Mouse (Mus musculus) forebrain, embryonic 12.5 days (tissue): ENCODE measurements around the gene Prpf31. TPM values are rescaled to one million over a fixed set of nuclear protein-coding genes. Genes with fewer than 3 reads are reported as not detected.

Source experiments
- ATAC-seq: fragments of 200-750 bp; cut with Nextera tagmentation; 2 replicates; pipeline ENCODE4 v1.8.0; 2017; ENCODE audit warnings: moderate TSS enrichment; ENCODE audit not compliant: low FRiP score
- H3K27ac ChIP-seq: fragments of 300-500 bp; sonication (generic); 2 replicates; pipeline ENCODE4 v1.5.1; 2016; ENCODE audit warnings: mild to moderate bottlenecking
- H3K27me3 ChIP-seq: fragments of 300-500 bp; sonication (generic); 2 replicates; pipeline ENCODE4 v1.6.1; 2016; ENCODE audit warnings: mild to moderate bottlenecking
- H3K36me3 ChIP-seq: fragments of 300-500 bp; sonication (generic); replicated peaks from 2 replicates; pipeline ENCODE4 v1.6.1; 2016; ENCODE audit warnings: mild to moderate bottlenecking
- H3K4me1 ChIP-seq: fragments of 300-500 bp; sonication (generic); 2 replicates; pipeline ENCODE4 v1.6.1; 2016
- H3K4me2 ChIP-seq: fragments of 300-500 bp; sonication (generic); 2 replicates; pipeline ENCODE4 v1.6.1; 2016; ENCODE audit warnings: mild to moderate bottlenecking, moderate library complexity
- H3K4me3 ChIP-seq: fragments of 300-500 bp; sonication (generic); replicated peaks from 2 replicates; pipeline ENCODE4 v1.5.1; 2016; ENCODE audit warnings: mild to moderate bottlenecking
- H3K9ac ChIP-seq: fragments of 300-500 bp; sonication (generic); 2 replicates; pipeline ENCODE4 v1.6.1; 2016; ENCODE audit warnings: mild to moderate bottlenecking
- H3K9me3 ChIP-seq: fragments of 300-500 bp; sonication (generic); 2 replicates; pipeline ENCODE4 v1.6.1; 2016
- WGBS: fragments of 180-500 bp; shearing (Covaris S2); methylation state at CpG from one replicate; pipeline ENCODE4 v1.1.7; 2016; 5-methylcytosine and 5-hydroxymethylcytosine counted together
- polyA plus RNA-seq: library from polyadenylated mRNA; unstranded; fragments of >200 nt; fragmentation: Nextera tagmentation; extraction: Ambion mirVana; gene quantifications from 2 replicates; pipeline ENCODE4 v1.2.1, GENCODE M21; 2016

Prpf31 gene
- polyA plus RNA-seq, 1 experiment from 2014 or later: 140 TPM

DNA sequence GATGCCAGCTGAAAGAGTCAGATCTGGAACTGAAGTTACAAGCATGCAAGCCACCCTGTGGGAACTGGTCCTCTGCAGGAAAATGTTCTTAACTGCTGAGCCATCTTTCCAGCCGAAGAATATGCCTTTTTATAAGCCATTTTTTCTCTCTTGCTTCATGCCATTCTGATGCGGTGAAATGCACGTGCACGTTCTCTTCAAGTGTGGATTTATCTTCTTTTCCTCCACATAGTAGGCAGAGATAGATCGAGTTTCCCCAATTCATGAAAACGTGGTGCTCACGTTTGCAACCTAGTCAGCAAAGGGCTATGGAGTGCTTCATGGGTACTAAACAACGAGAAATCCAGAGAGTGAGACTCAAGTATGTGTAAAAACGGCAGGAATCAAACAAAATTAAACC lies 14.1 kb downstream of the Prpf31 start:
- peak overlapping the region; percentile 36; the same call in 1 of the 2 replicates for H3K27ac ChIP-seq
- ATAC-seq: no peak
- H3K4me2 ChIP-seq: peak overlapping the region; percentile 65
- peak overlapping the region; percentile 98 for H3K4me3 ChIP-seq
- H3K9me3 ChIP-seq: no peaks in the 10 kb centered on the region
- H3K4me1 ChIP-seq: peaks cover 35% of the 10 kb centered on the region
- no peaks in the 10 kb centered on the region for H3K27me3 ChIP-seq
- peaks cover 42% of the 10 kb centered on the region for H3K36me3 ChIP-seq
- peak overlapping the region; percentile 34 for H3K9ac ChIP-seq
- WGBS: 22% methylated on average over 9 of the region's 9 CpGs

DNA sequence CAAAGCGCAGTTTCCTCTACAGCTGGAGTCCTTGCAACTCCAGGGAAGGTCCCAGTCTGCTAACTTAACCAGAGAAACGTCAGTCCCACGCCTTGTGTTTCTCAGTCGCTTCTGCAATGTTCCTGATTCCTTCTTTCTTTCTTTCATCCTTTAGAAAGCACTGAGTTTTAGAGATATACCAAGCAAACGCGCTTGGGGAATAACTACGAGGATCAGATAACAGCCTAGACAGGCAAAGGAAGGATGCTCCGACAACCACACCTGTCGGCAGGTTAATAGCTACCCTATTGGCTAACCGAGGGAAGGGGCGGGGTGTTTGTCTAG lies 14.5 kb downstream of the Prpf31 start:
- H3K27me3 ChIP-seq: no peaks in the 10 kb centered on the region
- H3K9ac ChIP-seq: peak overlapping the region; percentile 34; the same call in 1 of the 2 replicates
- H3K4me3 ChIP-seq: peak overlapping the region; percentile 98
- peaks cover 39% of the 10 kb centered on the region for H3K36me3 ChIP-seq
- peak overlapping the region; percentile 36; the same call in 1 of the 2 replicates for H3K27ac ChIP-seq
- no peaks in the 10 kb centered on the region for H3K9me3 ChIP-seq
- ATAC-seq: no peak
- H3K4me2 ChIP-seq: peak overlapping the region; percentile 65
- H3K4me1 ChIP-seq: peaks cover 39% of the 10 kb centered on the region
- WGBS: 1% methylated on average over 11 of the region's 11 CpGs

DNA sequence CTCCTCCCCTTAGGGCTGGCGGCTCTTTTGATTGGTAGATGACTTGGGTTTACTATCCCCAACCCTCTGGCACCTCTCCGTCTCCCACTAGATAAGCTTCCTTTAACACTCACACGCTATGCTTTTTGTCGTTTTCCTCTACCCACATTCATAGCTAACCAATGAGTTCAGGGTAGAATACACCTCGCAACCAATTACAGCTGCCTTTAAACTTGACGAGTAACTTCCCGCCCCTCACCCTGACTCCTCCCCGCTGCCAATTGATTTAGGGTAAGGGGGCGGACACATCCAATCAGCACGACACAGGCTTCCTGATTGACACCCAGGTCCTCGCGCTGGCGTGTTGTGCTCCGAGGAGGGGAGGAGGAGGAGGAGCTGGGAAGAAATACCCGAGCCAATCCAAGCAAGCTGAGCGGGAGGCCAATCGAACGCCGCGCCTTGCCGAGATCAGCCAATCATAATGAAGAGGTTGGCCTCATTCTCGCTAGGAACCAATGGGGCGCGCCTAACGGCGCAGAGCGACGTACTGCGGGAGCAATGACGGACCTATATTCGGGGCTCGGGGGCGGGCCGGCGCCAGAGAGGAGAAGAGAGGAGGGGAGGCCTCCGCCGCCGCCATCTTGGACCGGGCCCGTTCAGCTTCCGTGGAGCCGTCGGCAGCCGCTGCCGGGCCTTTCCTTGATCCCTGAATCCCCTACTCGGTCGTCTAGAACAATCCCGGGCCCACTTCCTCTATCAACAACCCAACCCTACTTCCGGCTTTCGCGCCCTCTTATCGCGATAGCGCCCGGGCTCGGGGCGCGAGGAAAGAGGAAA lies 15.1 kb downstream of the Prpf31 start, which contains the start of gene Cnot3:
Gene Cnot3, plus strand, starts transcription at position 597 of the 816 bp plus-strand sequence.
- peaks cover 34% of the 10 kb centered on the region for H3K36me3 ChIP-seq
- ATAC-seq: peak; percentile 98
- H3K27ac ChIP-seq: peak within 1 kb of the TSS; percentile 97
- peak within 1 kb of the TSS; percentile 94 for H3K4me2 ChIP-seq
- under 1% methylated on average over 48 of the region's 58 CpGs for WGBS
- peak within 1 kb of the TSS; percentile 99 for H3K9ac ChIP-seq
- H3K4me1 ChIP-seq: peaks cover 39% of the 10 kb centered on the region
- no peaks in the 10 kb centered on the region for H3K9me3 ChIP-seq
- H3K27me3 ChIP-seq: no peaks in the 10 kb centered on the region
- H3K4me3 ChIP-seq: peak within 1 kb of the TSS; percentile 98

DNA sequence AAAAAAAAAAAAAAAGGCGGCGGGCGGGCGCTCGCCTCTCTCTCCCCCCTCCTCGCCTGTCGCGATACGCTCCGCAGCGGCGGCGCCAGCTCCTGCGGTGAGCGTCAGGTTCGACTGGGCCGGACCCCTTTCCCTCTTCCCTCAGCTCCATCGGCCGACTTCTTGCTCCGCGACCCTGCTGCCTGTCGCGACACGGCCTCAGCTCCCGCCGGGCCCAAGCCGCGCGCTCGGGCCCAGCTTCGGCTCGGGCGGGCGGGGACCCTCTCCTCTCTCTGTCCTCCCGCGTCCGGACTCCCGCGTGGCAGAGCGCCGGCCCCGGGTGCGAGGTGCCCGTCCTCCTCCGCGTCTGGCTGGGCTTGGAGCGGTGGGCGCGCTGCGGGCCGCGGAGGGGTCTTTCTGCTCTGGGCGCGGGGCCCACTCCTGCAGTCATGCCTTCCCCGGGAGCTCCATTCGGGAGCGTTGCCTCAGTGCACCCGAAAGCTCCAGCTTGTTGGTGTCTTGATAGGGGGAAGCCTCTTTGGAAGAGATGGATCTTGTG lies 15.8 kb downstream of the Prpf31 start:
- Histone ChIP-seq H3K4me2 (peak overlapping the region; percentile 94), H3K4me3 (peak overlapping the region; percentile 98), H3K4me1 (peaks cover 39% of the 10 kb centered on the region), H3K9me3 (no peaks in the 10 kb centered on the region), H3K9ac (peak overlapping the region; percentile 99), H3K27ac (peak overlapping the region; percentile 97), H3K36me3 (peaks cover 31% of the 10 kb centered on the region), H3K27me3 (no peaks in the 10 kb centered on the region)
- WGBS: under 1% methylated on average over 44 of the region's 58 CpGs
- ATAC-seq: peak; percentile 5; the same call in 1 of the 2 replicates

DNA sequence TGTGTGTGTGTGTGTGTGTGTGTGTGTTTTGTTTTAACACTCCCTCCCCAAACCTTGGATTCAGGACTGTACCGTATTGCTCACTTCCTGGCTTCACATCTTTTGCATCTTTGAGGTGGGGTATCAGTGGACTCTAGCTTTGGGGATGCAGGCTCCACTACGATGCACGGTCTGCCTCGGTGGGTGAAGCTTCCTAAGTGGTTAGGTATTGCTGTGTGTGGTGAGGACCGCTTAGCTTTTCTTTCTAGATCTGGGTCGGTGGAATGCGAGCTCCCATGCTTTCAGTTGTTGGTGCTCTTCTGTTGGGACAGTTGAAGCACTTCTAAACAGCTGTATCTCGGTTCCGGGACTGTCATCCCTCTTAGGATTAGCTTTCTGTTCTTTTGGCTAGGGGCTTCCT lies 16.4 kb downstream of the Prpf31 start:
- Histone ChIP-seq H3K4me2 (peak overlapping the region; percentile 94), H3K4me3 (peak overlapping the region; percentile 98), H3K27me3 (no peaks in the 10 kb centered on the region), H3K4me1 (peaks cover 39% of the 10 kb centered on the region), H3K27ac (peak overlapping the region; percentile 97; the same call in 1 of the 2 replicates), H3K9ac (peak overlapping the region; percentile 99), H3K36me3 (peaks cover 31% of the 10 kb centered on the region), H3K9me3 (no peaks in the 10 kb centered on the region)
- WGBS: 27% methylated on average over 9 of the region's 9 CpGs
- no peak for ATAC-seq

DNA sequence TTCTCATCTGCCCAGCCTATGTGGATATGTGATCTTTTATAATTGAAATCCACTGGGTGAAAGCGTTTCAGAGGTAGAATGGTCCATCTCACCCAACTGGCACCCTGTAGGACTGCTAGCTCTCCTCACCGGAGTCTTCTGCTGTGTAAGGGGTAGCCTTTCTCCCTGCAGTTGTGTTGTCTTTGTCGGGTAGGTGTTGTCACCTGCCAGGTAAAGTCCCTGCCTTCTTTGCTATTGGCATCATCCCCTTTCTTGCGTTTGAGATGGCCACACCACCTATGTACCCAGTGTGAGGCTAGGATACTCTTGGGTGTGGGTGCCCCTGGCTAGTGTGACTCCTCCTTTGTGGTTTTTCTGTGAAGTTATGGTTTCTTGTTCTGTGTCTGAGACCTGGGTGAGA lies 16.9 kb downstream of the Prpf31 start:
- peaks cover 31% of the 10 kb centered on the region for H3K36me3 ChIP-seq
- H3K4me2 ChIP-seq: peak overlapping the region; percentile 94
- peaks cover 39% of the 10 kb centered on the region for H3K4me1 ChIP-seq
- H3K4me3 ChIP-seq: peak overlapping the region; percentile 98
- no peaks in the 10 kb centered on the region for H3K27me3 ChIP-seq
- no peak for ATAC-seq
- H3K9me3 ChIP-seq: no peaks in the 10 kb centered on the region
- 73% methylated on average over 4 of the region's 4 CpGs for WGBS
- H3K9ac ChIP-seq: peak overlapping the region; percentile 99
- no peak overlapping the region for H3K27ac ChIP-seq

DNA sequence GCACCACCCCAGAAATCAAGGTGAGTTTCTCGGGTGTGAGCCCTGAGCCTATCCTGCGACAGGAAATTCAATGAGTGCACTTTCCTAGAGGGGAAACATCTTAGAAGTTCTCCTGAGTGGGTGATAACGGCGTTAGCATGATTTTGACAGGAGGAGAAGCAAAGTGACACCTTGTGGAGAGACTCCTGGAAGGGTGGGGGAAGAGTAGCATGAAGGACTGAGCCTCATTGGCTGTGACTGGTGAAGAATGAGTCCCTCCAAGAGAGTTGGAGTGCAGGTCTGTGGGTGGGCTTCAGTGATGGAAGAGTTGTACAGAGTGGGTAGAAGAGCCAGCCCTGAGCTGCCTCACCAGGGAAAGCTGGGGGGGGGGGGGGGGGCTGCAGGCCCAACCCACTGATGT lies 27.2 kb downstream of the Prpf31 start:
- Histone ChIP-seq H3K9me3 (no peaks in the 10 kb centered on the region), H3K4me1 (no peaks in the 10 kb centered on the region), H3K4me3 (no peak overlapping the region), H3K9ac (no peak overlapping the region), H3K27ac (no peak overlapping the region), H3K4me2 (no peak overlapping the region), H3K36me3 (peaks cover 99% of the 10 kb centered on the region), H3K27me3 (no peaks in the 10 kb centered on the region)
- WGBS: 94% methylated on average over 4 of the region's 4 CpGs
- no peak for ATAC-seq

DNA sequence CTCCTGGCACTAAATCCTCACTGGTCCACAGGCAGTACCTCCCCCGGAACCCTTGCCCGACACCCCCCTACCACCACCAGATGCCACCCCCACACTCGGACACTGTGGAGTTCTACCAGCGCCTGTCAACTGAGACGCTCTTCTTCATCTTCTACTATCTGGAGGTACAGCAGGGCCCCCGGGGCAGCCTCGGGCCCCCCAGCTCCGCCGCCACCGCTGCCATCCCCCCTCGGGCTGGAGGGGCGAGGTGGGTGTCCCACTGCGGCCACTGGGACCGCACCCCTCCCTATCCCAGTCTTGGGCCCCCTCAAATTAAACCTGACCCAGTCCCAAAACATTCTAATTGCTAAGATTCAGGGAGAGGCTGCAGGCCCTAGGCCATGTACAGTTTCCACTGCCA lies 28.8 kb downstream of the Prpf31 start:
- Histone ChIP-seq H3K4me3 (no peak overlapping the region), H3K27ac (no peak overlapping the region), H3K4me2 (no peak overlapping the region), H3K9me3 (no peaks in the 10 kb centered on the region), H3K9ac (no peak overlapping the region), H3K36me3 (peaks cover 99% of the 10 kb centered on the region), H3K27me3 (no peaks in the 10 kb centered on the region), H3K4me1 (peaks cover 2% of the 10 kb centered on the region)
- no peak for ATAC-seq
- WGBS: 93% methylated on average over 14 of the region's 14 CpGs

DNA sequence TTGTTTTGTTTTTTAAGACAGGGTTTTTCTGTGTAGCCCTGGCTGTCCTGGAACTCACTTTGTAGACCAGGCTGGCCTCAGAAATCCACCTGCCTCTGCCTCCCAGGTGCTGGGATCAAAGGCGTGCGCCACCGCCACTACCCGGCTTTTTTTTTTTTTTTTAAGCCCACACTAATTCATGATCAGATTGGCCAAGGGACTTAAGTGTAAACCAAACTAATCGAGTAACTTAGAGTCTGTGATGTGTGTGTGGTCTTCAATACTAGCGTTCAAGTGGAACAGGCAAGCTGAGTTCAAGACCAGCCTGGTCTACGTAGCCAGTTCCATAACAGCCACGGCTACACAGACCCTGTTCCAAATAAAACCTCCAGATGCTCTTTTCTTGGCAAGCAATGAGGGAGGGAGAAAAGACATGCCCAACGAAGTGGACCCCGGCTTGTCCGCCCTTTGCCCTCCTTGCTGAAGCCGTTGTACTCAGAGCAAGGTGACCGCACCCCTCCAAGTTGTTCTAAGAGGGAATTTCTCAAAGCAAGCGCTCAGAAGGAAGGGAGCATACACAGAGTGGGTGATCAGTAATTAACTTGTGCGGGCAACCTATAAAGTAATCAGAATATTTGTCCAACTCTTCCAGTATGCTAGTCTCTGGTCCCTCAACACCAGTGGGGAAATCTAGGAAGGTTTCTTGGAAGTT lies 34.9 kb downstream of the Prpf31 start:
- ATAC-seq: peak; percentile 30; the same call in 1 of the 2 replicates
- Histone ChIP-seq H3K4me2 (peak overlapping the region; percentile 79), H3K4me3 (peak overlapping the region; percentile 62), H3K27ac (peak overlapping the region; percentile 78), H3K36me3 (peaks cover 39% of the 10 kb centered on the region), H3K9me3 (no peaks in the 10 kb centered on the region), H3K4me1 (peaks cover 20% of the 10 kb centered on the region), H3K27me3 (no peaks in the 10 kb centered on the region), H3K9ac (peak overlapping the region; percentile 72)
- WGBS: 35% methylated on average over 15 of the region's 15 CpGs

DNA sequence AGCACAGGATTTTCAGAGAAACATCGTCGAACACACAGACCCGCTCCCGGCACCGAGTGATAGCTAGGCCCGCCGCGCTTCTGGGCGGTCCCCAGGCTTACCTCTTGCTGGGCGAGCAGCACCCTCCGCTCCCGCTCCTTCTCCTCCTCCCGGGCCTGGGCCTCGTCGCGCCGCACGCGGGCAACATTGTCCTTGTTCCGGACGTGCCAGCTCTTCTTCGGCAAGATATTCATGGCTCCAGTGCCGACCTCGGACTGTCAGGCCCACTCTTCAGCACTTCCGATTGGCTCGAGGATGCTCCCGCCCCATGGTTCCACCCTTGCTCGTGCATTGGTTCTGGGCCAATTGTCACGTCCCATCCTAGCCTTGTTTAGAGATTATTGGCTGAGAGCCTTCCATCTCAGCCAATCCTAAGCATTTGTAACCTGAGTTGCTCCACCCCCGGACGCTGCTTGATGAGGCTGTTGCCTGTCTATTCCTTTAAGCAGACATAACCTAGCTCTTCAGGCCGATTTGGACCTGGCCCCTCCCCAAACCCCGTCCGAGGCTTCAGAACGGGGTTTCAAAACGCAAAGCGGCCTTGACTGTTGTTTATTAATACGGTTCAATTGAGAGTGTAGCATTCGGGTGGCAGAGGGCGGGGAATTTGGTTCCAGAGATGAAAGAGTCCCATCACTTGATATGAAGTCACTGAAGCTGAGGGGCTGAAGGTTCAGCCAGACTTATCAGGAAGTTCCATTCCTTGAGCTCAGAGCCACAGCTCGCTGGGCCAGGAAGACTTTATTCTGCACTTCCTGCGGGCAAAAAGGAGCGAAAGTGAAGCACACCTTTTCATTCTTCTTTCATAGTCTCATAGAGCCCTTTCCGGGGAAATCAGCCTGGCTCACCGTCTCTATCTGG lies 35.7 kb downstream of the Prpf31 start, which contains the start of gene Leng1:
Gene Leng1, minus strand, starts transcription at position 626 of the 900 bp plus-strand sequence.
- Histone ChIP-seq H3K4me1 (peaks cover 20% of the 10 kb centered on the region), H3K27ac (peak within 1 kb of the TSS; percentile 78), H3K4me2 (peak within 1 kb of the TSS; percentile 79), H3K9ac (peak within 1 kb of the TSS; percentile 72), H3K36me3 (peaks cover 31% of the 10 kb centered on the region), H3K4me3 (peak within 1 kb of the TSS; percentile 62), H3K9me3 (no peaks in the 10 kb centered on the region), H3K27me3 (no peaks in the 10 kb centered on the region)
- WGBS: 5% methylated on average over 43 of the region's 45 CpGs
- peak; percentile 99 for ATAC-seq

DNA sequence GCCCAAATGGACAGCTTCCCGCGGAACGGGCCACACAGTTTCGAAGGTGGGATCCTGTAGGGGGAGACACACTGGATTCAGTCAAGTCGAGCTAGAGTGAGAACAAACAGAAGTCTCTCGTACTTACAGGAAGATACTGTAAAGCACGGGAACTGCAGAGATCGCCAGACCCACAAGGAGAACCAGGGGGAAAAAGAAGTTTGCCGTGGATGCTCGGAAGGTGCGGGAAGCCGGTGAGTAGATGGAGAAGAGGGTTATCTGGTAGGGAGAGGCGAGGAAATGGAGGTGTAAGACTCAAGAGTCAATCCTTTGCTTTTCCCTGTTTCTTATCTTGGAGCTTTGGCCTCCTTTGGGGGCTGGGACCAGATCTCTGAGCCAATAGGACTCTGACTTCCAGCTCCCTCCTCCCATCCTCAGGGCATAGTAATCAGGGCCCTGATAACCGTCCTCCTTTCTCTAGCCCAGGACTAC lies 37.2 kb downstream of the Prpf31 start:
- no peak overlapping the region for H3K27ac ChIP-seq
- no peaks in the 10 kb centered on the region for H3K27me3 ChIP-seq
- H3K9ac ChIP-seq: no peak overlapping the region
- H3K9me3 ChIP-seq: no peaks in the 10 kb centered on the region
- 18% methylated on average over 14 of the region's 14 CpGs for WGBS
- no peak overlapping the region for H3K4me3 ChIP-seq
- ATAC-seq: no peak
- peaks cover 17% of the 10 kb centered on the region for H3K36me3 ChIP-seq
- peaks cover 20% of the 10 kb centered on the region for H3K4me1 ChIP-seq
- no peak overlapping the region for H3K4me2 ChIP-seq
